Mouse (Mus musculus) cerebellum, adult 11 months (tissue): ENCODE results near the gene Pik3r4.

Experiments
- DNase-seq: peaks from one replicate; pipeline ENCODE4 v3.0.0; 2022

The Pik3r4 gene

GRCm38 (mm10) chr9:105700702-105701101 is 57.9 kb downstream of the Pik3r4 start:
- no peak for DNase-seq

DNA sequence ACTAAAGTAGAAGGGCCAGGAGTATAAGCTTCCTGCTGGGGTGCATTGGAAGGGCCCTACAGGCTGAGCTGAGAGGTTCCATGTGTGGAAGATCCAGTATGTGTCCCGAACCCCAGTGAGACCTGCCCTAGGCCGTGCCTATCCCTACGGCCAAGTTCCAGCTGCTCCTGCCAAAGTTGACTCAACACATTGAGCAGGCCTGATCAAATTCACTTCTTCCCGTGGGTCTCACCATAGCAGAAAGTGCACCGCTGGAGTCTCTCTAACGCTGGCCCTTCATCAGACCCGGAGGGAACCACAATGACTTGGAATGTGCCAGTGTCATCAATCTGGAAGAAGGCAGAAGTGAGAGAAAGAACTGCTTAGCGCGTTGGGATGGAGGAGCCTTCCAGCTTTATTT is 59.2 kb downstream of the Pik3r4 start:
- no peak for DNase-seq

- no peak for DNase-seq
Observed at GRCm38 (mm10) chr9:105704226-105704932, 61.6 kb downstream of the Pik3r4 start.

DNA sequence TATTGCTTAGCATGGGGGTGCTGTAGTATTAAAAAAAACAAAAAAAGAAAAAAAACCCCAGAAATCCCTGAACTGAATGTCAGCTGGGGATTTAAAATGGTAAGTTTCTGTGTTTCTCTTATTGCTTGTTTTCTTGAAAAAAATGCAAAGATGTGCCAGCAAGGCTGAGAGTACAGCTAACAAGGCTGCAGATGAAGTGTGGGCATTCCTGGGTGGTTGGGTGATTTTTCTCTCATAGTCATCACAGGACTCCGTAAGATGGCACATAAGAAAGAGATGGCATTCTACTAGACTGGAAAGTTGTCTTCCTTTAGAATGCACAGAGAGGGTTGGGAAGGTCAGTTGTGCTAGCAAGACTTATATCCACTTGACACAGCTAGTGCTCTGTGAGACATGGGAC is 62.2 kb downstream of the Pik3r4 start:
- no peak for DNase-seq

DNA sequence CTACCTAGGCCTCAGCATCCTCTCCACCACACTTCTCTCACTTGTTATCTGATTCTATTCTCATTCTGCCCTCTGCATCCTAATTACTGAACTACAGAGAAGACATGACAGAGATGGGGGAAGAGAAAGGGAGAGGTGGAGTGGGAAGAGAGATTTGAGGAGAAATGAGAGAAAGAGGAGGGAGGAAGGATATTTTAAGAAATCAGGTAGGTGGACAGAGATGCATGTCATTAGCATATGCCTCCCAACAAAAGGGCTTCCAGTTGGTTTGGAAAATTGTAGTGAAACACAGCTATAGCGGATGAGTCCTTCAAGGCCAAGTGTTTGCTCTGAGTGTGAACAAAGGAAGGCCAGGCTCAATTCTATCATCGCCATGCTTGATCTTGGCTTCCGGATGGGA is 69.3 kb downstream of the Pik3r4 start:
- DNase-seq: no peak

DNA sequence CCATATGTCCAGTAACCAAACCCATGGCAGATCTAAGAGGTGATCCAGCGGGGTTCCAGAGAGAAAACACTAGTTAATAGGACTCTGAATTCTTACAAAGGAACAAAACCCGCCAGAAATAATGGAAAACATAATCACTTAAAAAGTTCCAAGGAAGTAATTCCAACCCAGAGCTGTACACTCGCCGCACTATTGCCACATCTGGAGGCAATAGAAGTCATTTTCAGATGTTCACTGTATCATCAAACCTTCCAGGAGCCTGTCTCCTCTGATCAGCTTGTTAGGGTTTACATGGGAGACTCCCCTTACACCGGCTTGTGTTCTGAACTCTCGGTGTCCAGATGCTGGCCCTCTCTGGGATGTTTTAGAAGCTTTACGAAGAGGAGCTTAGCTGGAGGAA is 76.6 kb downstream of the Pik3r4 start:
- no peak for DNase-seq

GRCm38 (mm10) chr9:105719851-105720395 is 77.1 kb downstream of the Pik3r4 start:
- no peak for DNase-seq

DNA sequence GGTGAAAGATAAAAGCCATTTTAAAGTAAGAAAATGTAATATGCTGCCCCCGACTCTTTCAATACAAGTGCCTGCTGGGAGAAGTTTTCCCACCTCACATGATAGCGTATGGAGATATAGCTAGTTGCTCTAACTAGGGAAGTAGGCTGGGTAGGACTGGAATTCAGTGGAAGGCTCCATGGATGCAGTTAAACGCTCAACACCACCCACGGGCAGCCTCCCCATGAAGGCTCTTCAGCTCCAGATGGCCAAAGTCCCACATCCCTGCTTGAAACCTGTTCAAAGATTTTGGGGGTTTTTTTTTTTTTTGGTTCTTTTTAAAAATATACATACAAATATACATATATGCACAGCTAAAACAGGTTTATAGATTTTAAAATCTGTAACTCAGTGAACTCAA is 77.7 kb downstream of the Pik3r4 start:
- DNase-seq: no peak

GRCm38 (mm10) chr9:105731976-105732375 is 89.2 kb downstream of the Pik3r4 start:
- DNase-seq: no peak

GRCm38 (mm10) chr9:105734651-105735050 is 91.9 kb downstream of the Pik3r4 start:
- no peak for DNase-seq

- DNase-seq: no peak
Observed at GRCm38 (mm10) chr9:105735195-105735594, 92.4 kb downstream of the Pik3r4 start.
